Mouse (Mus musculus) neural tube, embryonic 15.5 days (tissue): Measurements from ENCODE around the gene Ppp2r5d. TPM values are rescaled to one million over a fixed set of nuclear protein-coding genes. Genes with fewer than 3 reads are reported as not detected.
A peak's percentile ranks its signal among the peaks of the same experiment; 100 is the strongest.

ENCODE experiments used
- ATAC-seq: fragments of 200-750 bp; cut with Nextera tagmentation; 2 replicates; pipeline ENCODE4 v1.8.0; 2017; ENCODE audit warnings: mild to moderate bottlenecking, moderate TSS enrichment, moderate library complexity; ENCODE audit not compliant: low FRiP score
- H3K27ac ChIP-seq: fragments of 300-500 bp; sonication (generic); replicated peaks from 2 replicates; pipeline ENCODE4 v1.5.1; 2015; ENCODE audit warnings: mild to moderate bottlenecking, inconsistent platforms
- H3K27me3 ChIP-seq: fragments of 300-500 bp; sonication (generic); replicated peaks from 2 replicates; pipeline ENCODE4 v1.6.1; 2015; ENCODE audit warnings: inconsistent platforms
- H3K36me3 ChIP-seq: fragments of 300-500 bp; sonication (generic); 2 replicates; pipeline ENCODE4 v1.6.1; 2015; ENCODE audit warnings: inconsistent platforms
- H3K4me1 ChIP-seq: fragments of 300-500 bp; sonication (generic); 2 replicates; pipeline ENCODE4 v1.6.1; 2015; ENCODE audit warnings: inconsistent platforms
- H3K4me2 ChIP-seq: fragments of 300-500 bp; sonication (generic); 2 replicates; pipeline ENCODE4 v1.6.1; 2015; ENCODE audit warnings: inconsistent platforms, mild to moderate bottlenecking, moderate library complexity
- H3K4me3 ChIP-seq: fragments of 300-500 bp; sonication (generic); replicated peaks from 2 replicates; pipeline ENCODE4 v1.5.1; 2015; ENCODE audit warnings: mild to moderate bottlenecking, inconsistent platforms
- H3K9ac ChIP-seq: fragments of 300-500 bp; sonication (generic); replicated peaks from 2 replicates; pipeline ENCODE4 v1.6.1; 2015; ENCODE audit warnings: mild to moderate bottlenecking, inconsistent platforms
- H3K9me3 ChIP-seq: fragments of 300-500 bp; sonication (generic); replicated peaks from 2 replicates; pipeline ENCODE4 v1.6.1; 2016; ENCODE audit warnings: inconsistent platforms
- WGBS: fragments of 180-500 bp; shearing (Covaris S2); methylation state at CpG from one replicate; pipeline ENCODE4 v1.1.7; 2015; ENCODE audit warnings: mixed read lengths; 5-methylcytosine and 5-hydroxymethylcytosine counted together
- polyA plus RNA-seq: library from polyadenylated mRNA; unstranded; fragments of >200 nt; fragmentation: Nextera tagmentation; extraction: Ambion mirVana; gene quantifications from 2 replicates; pipeline ENCODE4 v1.2.1, GENCODE M21; 2015

Ppp2r5d gene
- 89.1 and 93.2 TPM in 2 replicates for polyA plus RNA-seq

DNA sequence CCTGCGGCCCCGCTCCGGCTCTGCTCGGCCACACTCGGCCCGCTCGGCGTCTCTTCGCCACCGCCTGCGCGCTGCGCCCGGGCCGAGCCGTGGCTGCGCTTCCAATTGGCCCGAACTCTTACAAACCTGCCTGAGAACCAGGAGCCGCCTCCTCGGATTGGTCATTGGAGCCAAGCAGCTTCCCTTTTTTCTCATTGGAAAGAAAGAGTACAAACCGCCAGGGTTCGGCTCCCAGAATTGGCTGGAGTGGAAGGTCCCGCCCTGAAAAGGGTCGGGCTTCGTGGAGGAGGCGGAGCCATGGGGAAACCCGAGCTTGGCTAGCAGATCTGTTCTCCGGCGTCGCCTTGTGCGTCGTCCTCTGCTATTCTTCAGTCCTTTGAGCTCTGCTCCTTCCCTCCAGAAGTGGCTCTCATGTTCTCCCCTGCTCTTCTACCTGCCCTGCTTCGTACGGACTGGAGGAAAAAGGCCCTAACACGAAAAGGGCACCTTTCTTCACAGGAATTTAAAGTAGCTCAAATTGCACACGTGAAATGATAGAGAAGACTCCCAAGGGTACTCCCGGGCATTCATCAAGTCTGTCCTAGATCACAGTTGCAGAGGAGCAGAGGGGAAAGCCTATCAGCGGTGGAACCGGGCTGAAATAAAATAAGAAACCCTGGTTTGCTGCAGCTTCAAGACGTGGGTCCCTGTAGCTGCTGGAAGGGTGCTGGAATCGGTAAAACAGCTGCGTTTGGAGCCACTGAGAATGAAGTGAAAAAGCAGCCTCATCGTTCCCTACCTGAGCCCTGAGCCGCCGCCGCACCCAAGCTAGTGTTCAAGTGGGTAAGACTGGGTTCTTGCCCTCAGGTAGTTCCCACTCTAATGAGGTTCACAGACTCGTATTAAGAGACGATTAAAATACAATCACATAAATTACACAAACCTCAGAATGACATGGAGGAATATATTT is at the start of gene Ppp2r5d:
TSS of gene Ppp2r5d (minus strand) at position 225 of the 949 bp plus-strand sequence.
- H3K4me1 ChIP-seq = peaks cover 49% of the 10 kb centered on the region
- under 1% methylated on average over 48 of the region's 48 CpGs for WGBS

DNA sequence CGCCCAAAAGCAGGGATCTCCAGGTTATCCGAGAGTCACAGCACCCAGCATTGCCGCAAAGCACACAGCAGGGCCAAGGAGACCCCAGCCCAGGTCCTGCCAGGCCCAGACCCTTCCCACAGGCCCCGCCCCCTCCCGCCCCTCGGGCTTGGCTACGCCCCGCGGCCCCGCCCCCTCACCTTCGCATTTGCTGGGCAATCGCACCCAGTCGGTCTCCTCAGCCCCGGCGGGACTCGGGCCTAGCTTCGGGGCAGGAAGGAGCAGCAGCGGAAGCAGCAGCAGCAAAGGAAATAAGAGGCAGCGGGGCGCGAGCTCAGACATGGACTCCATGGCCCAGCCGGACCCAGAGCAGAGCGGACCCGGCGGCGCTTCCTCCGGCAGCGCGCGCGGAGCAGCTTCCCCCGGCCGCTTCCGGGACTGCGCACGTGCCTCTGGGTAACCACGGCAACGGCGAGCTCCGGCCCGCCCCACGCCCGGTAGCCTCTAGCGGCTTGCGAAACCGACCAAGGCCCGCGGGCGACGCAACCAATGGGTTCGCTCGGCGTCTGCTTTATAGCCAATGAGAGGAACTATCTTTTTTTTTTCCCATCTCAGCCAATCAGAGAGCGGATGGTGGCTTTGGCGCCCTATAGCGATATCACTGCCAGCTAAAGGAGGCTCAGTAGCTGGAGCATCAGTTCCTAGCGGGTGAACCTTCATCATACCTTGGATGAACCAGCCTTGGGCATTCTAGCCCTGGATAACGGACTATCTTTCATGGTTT is 47.1 kb upstream of the Ppp2r5d start, which contains the start of gene Cnpy3:
TSS of gene Cnpy3 (minus strand) at position 421 of the 763 bp plus-strand sequence.
- peak; percentile 97 for ATAC-seq
- WGBS = under 1% methylated on average over 58 of the region's 58 CpGs
- Histone ChIP-seq H3K9me3 (no peaks in the 10 kb centered on the region), H3K4me1 (peaks cover 27% of the 10 kb centered on the region), H3K27ac (peak within 1 kb of the TSS; percentile 94), H3K27me3 (no peaks in the 10 kb centered on the region), H3K36me3 (peaks cover 4% of the 10 kb centered on the region; the same call in 1 of the 2 replicates), H3K9ac (peak within 1 kb of the TSS; percentile 73), H3K4me3 (peak within 1 kb of the TSS; percentile 85), H3K4me2 (peak within 1 kb of the TSS; percentile 76)

More for the DNA sequence above, at the start of gene Ppp2r5d:
- peak; percentile 96 for ATAC-seq
- Histone ChIP-seq H3K9ac (peak within 1 kb of the TSS; percentile 95), H3K27ac (peak within 1 kb of the TSS; percentile 95), H3K36me3 (no peaks in the 10 kb centered on the region), H3K27me3 (no peaks in the 10 kb centered on the region), H3K4me3 (peak within 1 kb of the TSS; percentile 98), H3K9me3 (no peaks in the 10 kb centered on the region), H3K4me2 (peak within 1 kb of the TSS; percentile 88)

DNA sequence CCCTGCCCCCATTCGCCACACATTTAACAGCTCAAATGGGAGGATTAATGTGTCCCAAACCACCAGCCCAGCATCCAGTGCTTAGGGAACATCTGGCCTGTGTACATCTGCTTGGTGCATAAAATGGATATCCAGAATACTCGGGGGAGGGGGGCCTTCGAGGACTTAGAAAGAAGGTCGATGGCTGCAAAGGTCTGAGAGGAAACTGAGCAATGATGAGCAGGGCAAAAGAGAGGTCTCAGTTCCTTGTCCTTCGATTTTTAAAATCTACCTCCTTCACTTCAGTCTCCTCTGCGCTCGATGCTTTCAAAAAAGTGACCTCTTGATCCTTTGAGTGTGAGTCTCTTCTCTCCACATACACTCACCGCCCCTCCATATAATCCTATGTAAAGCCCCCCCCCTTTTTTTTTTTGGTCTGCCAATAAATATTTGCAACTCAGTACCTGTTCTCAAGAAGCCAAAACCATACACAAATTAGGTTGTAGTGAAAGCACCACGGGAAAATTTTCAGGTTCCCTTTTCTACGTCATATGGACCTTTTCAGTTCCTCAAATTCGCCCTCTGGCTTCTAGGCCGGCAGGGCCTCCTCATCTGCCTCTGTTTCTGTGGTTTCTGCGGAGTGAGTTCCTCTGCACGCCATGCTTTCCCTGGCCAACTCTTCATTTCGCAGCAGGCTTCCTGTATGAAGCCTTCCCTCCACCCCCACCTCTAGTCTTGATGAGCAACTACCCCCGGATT is 46.3 kb upstream of the Ppp2r5d start:
- peak overlapping the region; percentile 85 for H3K4me3 ChIP-seq
- H3K9me3 ChIP-seq = no peaks in the 10 kb centered on the region
- ATAC-seq = no peak
- H3K36me3 ChIP-seq = peaks cover 11% of the 10 kb centered on the region
- WGBS = 31% methylated on average over 16 of the region's 16 CpGs
- peak overlapping the region; percentile 94 for H3K27ac ChIP-seq
- H3K4me2 ChIP-seq = peak overlapping the region; percentile 76
- peak overlapping the region; percentile 73 for H3K9ac ChIP-seq
- H3K27me3 ChIP-seq = no peaks in the 10 kb centered on the region
- peaks cover 27% of the 10 kb centered on the region for H3K4me1 ChIP-seq

DNA sequence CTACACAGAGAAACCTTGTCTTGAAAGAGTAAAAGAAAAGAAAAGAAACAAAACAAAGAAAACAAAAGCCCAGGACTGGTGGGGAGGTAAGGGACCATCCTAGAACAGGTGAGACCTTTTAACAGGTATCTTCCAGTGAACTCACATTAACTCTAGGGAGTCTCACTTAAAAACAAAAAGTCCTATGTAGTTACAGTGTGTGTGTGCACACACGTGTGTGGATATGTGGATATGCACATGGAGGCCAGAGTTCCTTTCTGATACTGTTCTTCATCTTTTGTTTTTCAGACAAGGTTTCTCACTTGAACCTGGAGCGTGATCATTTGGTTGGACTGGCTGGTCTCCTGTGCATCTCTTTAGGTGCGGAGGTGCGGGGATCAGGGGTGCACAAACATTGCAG is 45.7 kb upstream of the Ppp2r5d start:
- peaks cover 18% of the 10 kb centered on the region for H3K36me3 ChIP-seq
- no peaks in the 10 kb centered on the region for H3K9me3 ChIP-seq
- H3K27me3 ChIP-seq = no peaks in the 10 kb centered on the region
- peak overlapping the region; percentile 73; the same call in 1 of the 2 replicates for H3K9ac ChIP-seq
- H3K4me3 ChIP-seq = peak overlapping the region; percentile 85
- no peak for ATAC-seq
- H3K4me1 ChIP-seq = peaks cover 27% of the 10 kb centered on the region
- peak overlapping the region; percentile 76 for H3K4me2 ChIP-seq
- peak overlapping the region; percentile 94; the same call in 1 of the 2 replicates for H3K27ac ChIP-seq
- WGBS = 78% methylated on average over 4 of the region's 4 CpGs

DNA sequence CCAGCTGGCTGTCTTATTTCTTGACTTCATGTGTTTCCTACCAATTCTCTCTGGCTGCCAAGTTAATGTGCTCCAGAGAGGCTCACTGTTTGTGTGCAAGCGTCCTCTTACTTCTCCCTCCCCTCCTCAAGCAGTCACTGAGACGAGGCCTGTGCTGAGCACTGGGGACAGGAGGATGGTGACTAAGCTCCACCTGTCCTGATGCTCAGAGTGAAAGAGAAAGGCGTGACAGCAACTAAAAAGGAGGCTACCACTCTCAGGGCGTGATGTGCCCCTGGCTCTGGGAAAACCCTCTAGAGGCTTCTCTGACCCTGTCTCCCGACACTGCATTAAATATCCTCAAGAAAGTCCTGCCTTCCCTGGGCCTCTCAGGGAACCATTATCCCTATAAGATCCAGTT is 44.4 kb upstream of the Ppp2r5d start:
- 91% methylated on average over 5 of the region's 5 CpGs for WGBS
- H3K36me3 ChIP-seq = peaks cover 20% of the 10 kb centered on the region
- H3K9ac ChIP-seq = no peak overlapping the region
- no peak for ATAC-seq
- H3K4me1 ChIP-seq = peaks cover 27% of the 10 kb centered on the region
- no peaks in the 10 kb centered on the region for H3K27me3 ChIP-seq
- no peak overlapping the region for H3K4me3 ChIP-seq
- H3K27ac ChIP-seq = no peak overlapping the region
- H3K4me2 ChIP-seq = no peak overlapping the region
- H3K9me3 ChIP-seq = no peaks in the 10 kb centered on the region

DNA sequence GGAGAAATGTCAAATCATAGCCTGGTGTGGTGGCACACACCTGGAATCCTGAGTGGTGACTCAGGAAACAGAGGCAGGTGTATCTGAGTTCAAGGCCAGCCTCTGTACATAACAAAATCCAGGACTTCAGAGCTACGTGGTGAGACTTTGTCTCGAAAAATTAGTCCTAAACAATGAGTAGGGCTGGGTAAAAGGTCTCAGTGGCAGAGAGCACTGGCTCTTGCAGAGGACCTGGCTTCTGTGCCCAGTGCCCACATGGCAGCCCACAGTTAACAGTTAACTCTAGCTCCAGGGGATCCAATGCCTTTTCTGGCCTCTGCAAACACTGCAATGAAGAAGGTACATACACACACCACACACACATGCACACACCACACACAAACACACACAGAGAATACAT is 42.9 kb upstream of the Ppp2r5d start:
- Histone ChIP-seq H3K9ac (no peak overlapping the region), H3K36me3 (peaks cover 28% of the 10 kb centered on the region), H3K27ac (no peak overlapping the region), H3K4me2 (no peak overlapping the region), H3K27me3 (no peaks in the 10 kb centered on the region), H3K4me3 (no peak overlapping the region), H3K9me3 (no peaks in the 10 kb centered on the region), H3K4me1 (peaks cover 26% of the 10 kb centered on the region)
- WGBS = 92% methylated on average over 2 of the region's 2 CpGs
- ATAC-seq = no peak

DNA sequence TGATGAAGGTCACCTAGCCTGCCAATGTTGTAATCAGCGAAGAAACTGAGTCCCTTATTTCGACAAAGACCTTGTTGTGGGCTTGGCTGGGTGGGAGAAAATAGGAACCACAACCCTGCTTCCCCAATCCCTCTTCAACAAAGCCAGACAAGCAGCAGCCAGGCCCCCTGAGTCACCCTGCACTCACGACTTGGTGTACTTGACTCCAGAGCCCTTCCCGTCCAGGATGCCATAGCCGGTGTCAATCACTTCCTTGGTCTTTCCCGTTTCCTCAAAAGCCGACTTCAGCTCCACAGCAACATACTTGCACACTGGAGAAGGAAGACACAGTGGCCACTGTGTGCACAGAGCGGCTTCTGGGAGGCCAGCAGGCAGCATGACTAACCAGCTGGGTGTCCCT is 42.3 kb upstream of the Ppp2r5d start:
- WGBS = 89% methylated on average over 8 of the region's 8 CpGs

DNA sequence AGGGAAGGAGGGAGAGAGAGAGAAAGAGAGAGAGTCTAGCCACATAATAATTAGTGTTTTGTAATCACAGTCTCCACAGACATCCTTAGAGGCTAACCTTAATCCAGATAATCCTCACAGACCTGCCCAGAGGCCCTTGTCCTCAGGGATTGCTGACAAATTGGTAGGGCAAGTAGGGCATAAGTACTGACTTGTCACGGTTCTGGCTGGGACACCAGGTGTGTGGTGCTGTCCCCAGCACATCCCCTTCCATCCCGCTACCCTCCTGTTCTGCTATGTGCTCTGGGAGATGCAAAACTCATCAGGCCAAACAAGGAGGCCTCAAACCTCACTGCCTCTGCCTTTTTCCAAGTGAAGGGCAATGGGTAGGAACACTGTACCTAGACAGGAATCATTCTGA is 40.6 kb upstream of the Ppp2r5d start:
- Histone ChIP-seq H3K9ac (no peak overlapping the region), H3K4me3 (no peak overlapping the region), H3K4me2 (no peak overlapping the region), H3K27ac (no peak overlapping the region), H3K27me3 (no peaks in the 10 kb centered on the region), H3K9me3 (no peaks in the 10 kb centered on the region), H3K36me3 (peaks cover 34% of the 10 kb centered on the region), H3K4me1 (peaks cover 11% of the 10 kb centered on the region)
- 84% methylated on average over 2 of the region's 2 CpGs for WGBS
- no peak for ATAC-seq

More for the DNA sequence above, 42.3 kb upstream of the Ppp2r5d start:
- Histone ChIP-seq H3K36me3 (peaks cover 31% of the 10 kb centered on the region), H3K27me3 (no peaks in the 10 kb centered on the region), H3K4me2 (no peak overlapping the region), H3K9me3 (no peaks in the 10 kb centered on the region), H3K4me3 (no peak overlapping the region), H3K9ac (no peak overlapping the region), H3K27ac (no peak overlapping the region), H3K4me1 (peaks cover 20% of the 10 kb centered on the region)
- ATAC-seq = no peak

DNA sequence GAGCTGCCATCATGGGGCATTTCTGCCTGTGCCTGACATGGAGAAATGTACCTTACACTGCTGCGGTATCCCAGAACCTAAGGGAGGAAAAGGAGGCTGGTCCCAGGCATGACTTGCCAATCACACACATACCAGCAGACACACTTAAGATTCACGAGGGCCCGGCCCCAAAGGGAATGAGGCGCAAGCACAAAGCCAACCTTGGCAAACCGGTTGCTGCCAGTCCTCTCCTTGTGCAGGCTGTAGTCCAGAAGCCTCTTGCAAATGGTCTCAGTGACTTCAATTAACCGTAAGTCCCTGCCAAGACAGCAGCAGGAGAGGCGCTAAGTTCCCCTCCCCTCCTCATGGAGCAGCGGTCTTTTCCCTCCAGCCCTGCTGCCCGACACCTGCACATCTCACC is 38.1 kb upstream of the Ppp2r5d start:
- Histone ChIP-seq H3K27me3 (no peaks in the 10 kb centered on the region), H3K9ac (no peak overlapping the region), H3K27ac (no peak overlapping the region), H3K4me1 (no peaks in the 10 kb centered on the region), H3K36me3 (peaks cover 37% of the 10 kb centered on the region), H3K4me2 (no peak overlapping the region), H3K4me3 (no peak overlapping the region), H3K9me3 (no peaks in the 10 kb centered on the region)
- WGBS = 89% methylated on average over 9 of the region's 9 CpGs
- ATAC-seq = no peak

DNA sequence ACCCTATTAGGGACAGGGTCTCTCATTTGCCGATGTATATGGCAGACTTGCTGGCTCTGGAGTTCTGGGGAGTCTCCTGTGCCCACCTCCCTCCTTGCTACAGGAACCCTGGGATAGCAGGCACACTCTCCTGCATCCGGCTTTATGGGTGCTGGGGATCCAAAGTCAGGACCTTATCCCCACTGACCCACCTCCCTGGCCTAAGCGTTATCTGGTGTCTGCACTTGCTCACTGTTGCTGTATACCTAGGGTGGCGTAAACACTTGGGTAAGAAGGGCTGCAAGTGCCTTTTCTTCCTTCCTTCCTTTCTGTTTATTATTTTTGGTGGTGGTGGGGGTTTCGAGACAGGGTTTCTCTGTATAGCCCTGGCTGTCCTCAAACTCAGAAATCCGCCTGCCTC is 36.4 kb upstream of the Ppp2r5d start:
- ATAC-seq = no peak

DNA sequence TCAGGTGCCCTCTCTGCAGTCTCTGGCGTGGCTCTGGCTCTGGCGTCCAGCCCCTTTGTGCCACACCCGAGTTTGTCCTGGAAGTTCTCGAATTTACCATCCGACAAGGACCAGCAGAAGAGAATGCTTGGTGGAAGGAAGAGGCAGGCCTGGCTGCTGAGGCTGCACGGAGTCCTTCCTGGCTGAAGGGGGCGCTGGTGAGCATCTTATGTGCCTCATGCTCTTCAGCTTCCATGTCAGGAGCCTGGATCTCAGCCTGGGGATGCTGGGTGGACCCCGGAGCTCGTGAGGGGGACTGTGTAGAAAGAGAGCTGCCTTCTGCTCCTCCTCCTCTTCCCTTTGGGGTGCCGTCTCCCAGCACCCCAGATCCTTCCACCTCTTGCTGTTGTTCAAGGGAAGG is 31.2 kb upstream of the Ppp2r5d start:
- no peak for ATAC-seq
- Histone ChIP-seq H3K9ac (no peak overlapping the region), H3K9me3 (no peaks in the 10 kb centered on the region), H3K27ac (no peak overlapping the region), H3K27me3 (no peaks in the 10 kb centered on the region), H3K4me1 (no peaks in the 10 kb centered on the region), H3K36me3 (peaks cover 31% of the 10 kb centered on the region), H3K4me3 (no peak overlapping the region), H3K4me2 (no peak overlapping the region)
- WGBS = 68% methylated on average over 10 of the region's 10 CpGs

More for the DNA sequence above, 36.4 kb upstream of the Ppp2r5d start:
- Histone ChIP-seq H3K27ac (no peak overlapping the region), H3K4me1 (no peaks in the 10 kb centered on the region), H3K4me2 (no peak overlapping the region), H3K4me3 (no peak overlapping the region), H3K27me3 (no peaks in the 10 kb centered on the region), H3K9ac (no peak overlapping the region), H3K9me3 (no peaks in the 10 kb centered on the region), H3K36me3 (peaks cover 32% of the 10 kb centered on the region)
- 94% methylated on average over 6 of the region's 6 CpGs for WGBS
